Mouse (Mus musculus): ENCODE measurements around the gene Erbb2. TPM values are rescaled to one million over a fixed set of nuclear protein-coding genes. Genes with fewer than 3 reads are reported as not detected.

Gene Erbb2
- polyA plus RNA-seq, 1 experiment: not detected

DNA sequence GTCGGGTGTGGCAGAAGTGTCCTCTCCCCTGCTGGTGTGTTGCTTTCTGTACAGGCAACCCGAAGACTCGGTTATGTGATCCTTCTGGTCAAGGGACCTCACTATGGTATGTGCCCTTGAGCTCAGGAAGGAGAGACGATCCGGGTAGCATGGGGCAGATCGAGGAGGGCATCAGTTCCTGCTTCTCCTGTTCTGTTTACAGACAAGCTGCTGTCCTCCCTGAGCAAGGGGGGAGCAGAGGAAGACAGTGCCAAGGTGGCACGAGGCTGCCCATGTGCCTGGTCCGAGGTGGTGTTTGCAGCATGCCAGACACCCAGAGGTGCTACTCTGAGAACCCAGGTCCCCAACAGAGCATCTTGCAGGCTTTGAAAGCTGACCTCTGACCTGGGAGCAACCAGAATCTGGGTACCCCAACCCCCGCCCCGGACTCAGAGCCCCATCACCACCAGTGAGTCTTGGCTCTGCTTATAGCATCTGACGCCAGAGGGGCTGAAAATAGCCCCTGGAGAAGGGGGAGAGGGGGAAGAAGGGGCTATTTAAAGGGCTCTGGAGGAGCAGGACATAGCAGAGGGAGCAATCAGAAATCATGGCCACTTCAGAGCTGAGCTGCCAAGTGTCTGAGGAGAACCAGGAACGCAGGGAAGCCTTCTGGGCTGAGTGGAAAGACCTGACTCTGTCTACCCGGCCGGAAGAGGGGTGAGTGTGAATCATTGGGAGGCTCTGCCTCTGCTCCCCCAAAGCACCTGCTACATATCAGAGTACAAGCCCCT is 28.8 kb upstream of the Erbb2 start, which contains the start of gene Tcap:
TSS of gene Tcap (plus strand) at position 551 of the 770 bp plus-strand sequence.
- no peak for TF ChIP-seq GATA1 (IDR thresholded peaks at IDR 0.05; ENCODE audit: low read length)

DNA sequence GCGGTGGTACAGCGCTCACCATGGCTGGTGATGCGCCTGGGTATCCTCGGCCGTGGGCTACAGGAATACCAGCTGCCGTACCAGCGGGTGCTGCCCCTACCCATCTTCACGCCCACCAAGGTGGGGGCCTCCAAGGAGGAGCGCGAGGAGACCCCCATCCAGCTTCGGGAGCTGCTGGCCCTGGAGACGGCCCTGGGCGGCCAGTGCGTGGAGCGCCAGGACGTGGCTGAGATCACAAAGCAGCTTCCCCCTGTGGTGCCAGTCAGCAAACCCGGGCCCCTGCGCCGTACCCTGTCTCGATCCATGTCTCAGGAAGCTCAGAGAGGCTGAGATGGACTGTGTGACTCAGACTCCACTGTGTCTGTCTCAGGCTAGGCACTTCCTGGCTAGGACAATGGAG is 28.1 kb upstream of the Erbb2 start:
- no peak for TF ChIP-seq GATA1 (IDR thresholded peaks at IDR 0.05; ENCODE audit: low read length)

DNA sequence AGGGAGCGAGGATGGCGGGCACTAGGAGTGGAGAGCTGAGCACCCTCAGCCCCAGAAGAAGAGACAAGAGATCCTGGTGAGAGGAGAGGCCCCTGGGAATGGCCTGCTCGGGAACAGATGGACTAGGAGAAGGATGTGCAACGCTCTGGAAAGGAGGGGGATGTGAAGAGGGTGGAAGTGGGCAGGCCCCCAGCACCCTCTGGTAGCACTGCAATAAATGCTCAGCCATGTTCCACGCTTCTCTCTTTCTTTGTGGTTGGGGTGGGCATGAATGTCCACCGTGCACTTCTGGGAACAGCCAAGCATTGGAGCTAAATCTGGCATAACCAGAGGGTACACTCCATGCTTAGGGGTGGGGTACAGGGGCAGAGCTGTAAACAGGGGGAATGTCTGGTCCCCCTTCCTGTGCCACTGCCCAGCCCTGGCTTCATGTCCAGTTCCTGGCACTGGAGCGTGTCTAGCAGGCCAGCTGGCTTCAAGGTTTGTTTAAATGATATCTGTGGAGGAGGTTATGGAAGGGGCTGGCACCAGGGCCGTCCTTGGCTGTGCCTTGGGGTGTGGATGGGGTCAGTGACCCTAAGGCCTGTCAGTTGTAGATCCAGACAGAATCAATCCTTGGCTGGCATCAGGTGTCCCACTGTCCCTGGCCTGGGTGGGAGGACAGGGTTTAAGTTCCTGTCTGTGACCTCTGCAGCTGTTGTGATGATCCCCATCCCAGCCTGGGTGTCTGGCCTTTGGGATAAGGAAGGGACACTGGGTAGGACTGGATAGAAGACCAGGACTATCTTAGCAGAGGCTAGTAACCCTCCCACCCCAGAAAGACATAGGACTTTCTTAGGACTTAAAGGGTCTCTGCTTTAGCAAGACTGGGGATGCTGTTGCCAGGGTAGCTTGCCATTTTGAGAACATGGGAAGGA is 27.3 kb upstream of the Erbb2 start:
- TF ChIP-seq GATA1 (IDR thresholded peaks at IDR 0.05; ENCODE audit: low read length): no peak

DNA sequence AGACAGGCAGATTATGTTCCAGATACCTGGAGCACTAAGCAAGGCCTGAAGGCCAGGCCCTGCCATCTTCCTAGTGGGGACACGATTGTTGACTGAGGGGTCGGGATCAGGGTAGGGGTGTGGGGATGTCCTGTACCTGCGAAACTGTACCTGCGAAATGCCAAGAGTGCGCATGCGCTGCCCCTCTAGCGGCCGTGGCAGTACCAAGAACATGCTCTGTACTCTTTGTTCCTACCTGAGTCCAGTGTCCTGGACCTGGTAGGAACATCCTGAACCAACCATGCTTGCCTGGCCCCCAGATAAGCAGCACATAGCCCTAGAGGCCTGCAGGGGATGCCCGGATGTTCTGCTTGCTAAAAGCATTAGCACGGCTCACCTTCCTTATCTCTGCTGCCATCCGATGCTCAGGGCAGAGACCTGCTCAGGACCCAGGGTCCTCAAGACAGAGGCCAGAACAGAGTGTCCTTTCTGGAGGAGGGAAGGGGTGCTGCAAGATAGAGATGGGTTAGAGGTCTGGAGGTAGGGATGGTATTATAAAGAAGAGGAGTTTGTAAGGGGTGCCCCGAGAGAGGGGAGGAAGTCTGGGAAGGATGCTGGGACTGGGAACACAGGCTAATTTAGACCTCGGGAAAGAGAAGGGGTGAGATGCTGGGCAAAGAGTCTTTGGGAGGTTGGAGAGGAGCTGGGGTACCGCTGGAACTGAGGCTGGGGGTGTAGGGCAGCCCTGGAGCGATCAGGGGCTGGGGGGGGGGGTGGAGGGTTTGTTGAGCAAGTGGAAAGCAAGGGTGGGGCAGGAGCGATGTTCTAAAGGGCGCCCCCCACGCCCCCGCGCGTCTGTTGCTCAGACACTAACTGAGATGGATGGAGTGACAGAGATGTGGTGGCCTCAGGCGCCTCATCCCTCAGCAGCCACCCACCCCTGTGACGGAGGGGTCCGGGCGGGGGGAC is 26.4 kb upstream of the Erbb2 start, which contains the start of gene Pnmt:
TSS of gene Pnmt (plus strand) at position 813 of the 948 bp plus-strand sequence.
- no peak for TF ChIP-seq GATA1 (IDR thresholded peaks at IDR 0.05; ENCODE audit: low read length)

DNA sequence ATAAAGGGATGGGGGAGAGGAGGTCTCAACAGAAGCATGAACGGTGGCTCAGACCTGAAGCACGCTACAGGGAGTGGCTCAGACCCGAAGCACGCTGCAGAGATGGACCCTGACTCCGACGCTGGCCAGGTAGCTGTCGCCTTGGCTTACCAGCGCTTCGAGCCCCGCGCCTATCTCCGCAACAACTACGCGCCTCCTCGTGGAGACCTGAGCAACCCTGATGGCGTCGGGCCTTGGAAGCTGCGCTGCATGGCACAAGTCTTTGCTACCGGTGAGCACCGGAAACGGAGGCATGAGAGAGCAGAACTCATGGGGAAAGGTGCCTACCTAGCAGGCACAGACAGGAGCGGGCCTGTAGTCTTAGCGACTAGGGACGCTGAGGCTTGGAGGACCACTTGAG is 25.7 kb upstream of the Erbb2 start:
- TF ChIP-seq GATA1 (IDR thresholded peaks at IDR 0.05; ENCODE audit: low read length): no peak

DNA sequence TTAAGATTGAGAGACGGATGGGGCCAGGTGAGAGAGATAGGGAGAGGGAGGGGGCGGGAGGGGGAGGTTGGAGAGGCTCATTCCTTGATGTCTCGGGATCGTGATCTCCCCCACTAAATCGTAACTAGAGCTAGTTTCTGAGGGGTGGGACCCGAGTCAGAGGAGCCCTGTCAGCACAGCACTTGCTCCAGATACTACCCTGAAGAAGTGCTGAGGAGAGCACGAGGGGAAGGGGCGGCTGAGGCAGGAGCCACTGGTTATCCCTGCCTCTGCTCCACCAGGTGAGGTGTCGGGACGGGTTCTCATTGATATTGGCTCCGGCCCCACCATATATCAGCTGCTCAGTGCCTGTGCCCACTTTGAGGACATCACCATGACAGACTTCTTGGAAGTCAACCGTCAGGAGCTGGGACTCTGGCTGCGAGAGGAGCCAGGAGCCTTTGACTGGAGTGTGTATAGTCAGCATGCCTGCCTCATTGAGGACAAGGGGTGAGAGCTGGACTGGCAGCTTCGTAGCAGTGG is 25.2 kb upstream of the Erbb2 start:
- no peak for TF ChIP-seq GATA1 (IDR thresholded peaks at IDR 0.05; ENCODE audit: low read length)

DNA sequence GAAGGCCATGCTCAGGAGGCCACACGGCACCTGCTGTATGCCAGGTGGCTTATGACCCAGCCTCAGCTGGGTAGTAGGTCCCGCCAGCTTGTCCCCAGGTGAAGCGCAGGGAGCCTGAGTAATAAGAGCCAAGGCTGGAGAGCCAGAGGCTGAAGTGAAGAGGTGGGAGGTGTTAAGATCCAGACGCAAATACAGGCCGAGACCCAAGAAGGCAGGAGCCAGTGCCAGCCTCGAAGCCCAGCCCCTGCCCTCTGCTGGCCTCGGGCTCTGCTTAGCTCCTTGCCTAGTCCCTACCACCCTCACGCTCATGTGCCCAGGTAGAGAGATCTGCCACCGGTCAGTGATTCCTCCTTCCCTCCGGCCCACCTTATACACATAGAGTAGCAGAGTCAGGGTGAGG is 24.0 kb upstream of the Erbb2 start:
- TF ChIP-seq GATA1 (IDR thresholded peaks at IDR 0.05; ENCODE audit: low read length): no peak

DNA sequence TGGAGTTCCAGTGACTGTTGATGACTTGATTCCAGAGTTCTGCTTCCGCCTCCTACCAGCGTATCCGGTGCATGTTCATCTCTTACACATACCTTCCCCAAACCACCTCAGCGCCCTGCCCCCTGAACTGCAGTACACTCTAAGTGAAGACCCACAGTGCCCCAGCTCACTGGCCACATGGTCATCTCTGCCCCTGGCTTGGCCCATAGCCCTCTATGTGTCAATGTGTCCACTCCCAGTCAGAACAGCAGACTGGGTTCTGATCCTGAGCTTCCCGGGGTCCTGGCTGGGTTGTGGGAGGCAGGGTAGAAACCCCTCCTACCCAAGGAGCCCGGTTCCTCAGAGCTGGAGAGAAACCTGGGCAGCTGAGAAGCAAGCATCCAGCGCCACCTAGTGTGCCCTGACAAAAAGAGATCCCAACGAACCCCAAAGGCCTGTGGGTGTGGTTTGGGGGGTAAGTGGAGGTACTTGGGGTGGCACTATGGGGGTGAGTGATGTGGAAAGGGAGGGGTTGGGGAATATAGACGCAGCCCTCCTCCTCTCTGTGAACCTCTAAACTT is 23.0 kb upstream of the Erbb2 start:
- TF ChIP-seq GATA1 (IDR thresholded peaks at IDR 0.05; ENCODE audit: low read length): no peak

DNA sequence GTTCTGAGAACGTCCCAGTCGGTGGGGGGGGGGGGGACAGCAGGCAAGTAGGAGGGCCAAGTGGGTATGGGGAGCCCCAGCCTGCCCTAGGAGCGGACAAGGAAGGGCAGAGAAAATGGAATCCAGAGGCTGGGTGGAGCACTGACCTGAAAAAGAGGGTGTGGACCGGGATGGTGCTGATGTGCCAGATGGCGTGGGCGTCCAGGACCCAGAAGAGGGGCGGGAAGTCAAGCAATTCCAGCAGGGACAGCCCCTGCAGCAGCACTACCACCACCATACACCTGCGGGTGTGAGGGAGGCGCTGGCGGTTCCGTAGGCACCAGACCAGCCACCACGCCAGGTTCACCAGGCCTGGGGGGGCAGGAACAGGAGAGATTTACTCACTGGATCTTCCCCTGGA is 22.1 kb upstream of the Erbb2 start:
- TF ChIP-seq GATA1 (IDR thresholded peaks at IDR 0.05; ENCODE audit: low read length): no peak

DNA sequence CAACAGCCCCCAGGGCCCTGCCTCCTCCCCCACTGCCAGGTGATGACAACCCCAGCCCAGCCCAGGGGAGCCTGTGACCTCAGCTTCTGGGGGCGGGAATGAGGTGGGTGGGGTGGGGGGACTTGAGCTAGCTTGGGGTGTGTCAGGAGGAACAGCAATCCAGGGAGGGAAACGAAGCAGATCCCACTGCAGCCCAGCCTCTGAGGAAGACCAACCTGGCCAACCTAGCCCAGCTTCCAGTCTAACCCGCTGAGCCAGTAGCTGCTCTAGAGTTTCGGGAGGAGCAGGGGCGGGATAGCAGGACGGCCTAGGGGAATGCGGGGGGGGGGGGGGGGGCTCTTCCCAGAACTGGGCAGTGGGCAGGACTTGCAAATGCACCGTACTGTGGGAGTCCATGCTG is 20.2 kb upstream of the Erbb2 start:
- no peak for TF ChIP-seq GATA1 (IDR thresholded peaks at IDR 0.05; ENCODE audit: low read length)

DNA sequence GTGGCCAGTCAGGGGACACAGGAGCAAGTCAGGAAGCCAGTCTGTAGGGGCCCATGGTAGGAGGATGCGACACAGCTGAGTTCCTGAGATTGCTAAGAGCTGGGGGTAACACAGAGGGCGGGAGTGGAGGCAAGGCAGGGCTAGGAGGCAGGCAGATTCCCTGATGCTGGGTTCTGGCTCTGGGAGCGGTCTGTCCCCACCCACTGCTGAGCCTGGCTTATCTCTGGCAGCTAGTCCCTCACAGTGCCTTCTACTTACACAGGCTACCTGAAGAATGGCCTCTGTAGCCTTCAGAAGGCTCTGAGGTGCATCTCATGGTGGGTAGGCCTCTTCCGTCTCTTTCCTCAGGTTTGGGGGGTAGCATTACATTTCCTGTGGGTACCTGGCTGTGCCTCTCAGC is 19.6 kb upstream of the Erbb2 start:
- no peak for TF ChIP-seq GATA1 (IDR thresholded peaks at IDR 0.05; ENCODE audit: low read length)

DNA sequence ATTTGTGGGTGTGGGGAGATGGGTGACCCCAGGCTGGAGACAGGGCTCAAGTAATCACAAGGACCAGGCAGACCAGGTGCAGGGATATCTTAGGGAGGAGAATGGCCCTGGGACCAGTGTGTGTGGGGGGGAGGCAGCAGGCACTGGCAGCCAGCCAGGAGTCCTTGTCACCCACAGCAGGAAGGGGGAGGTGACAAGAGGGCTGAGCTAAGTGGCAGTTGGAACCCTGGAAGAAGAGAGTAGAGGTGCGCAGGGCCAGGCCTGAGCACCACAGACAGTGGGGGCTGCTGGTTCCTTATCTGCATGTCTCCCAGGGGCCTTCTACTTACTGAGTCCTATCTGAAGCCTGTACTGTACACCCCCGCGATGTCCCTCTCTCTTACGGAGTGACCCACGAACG is 19.0 kb upstream of the Erbb2 start:
- no peak for TF ChIP-seq GATA1 (IDR thresholded peaks at IDR 0.05; ENCODE audit: low read length)

DNA sequence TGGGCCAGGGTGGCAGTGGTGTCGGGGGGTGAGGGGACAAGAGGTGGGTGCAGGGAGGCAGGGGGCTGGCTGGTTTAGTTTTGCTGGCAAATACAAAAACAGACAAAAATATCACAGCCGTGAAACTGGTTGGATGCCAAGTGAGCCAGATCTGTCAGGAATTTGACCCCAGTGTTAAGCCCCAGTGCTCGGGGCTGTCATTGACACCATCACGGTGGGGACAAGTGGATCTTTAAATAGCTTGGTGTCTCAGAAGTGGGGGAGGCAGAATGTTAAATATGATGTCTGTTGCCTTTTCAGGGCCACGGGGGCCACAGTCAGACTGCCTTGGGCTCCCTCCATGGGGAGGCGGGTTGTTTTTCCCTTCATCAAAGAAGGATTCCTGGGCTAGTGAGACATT is 18.0 kb upstream of the Erbb2 start:
- TF ChIP-seq GATA1 (IDR thresholded peaks at IDR 0.05; ENCODE audit: low read length): no peak

DNA sequence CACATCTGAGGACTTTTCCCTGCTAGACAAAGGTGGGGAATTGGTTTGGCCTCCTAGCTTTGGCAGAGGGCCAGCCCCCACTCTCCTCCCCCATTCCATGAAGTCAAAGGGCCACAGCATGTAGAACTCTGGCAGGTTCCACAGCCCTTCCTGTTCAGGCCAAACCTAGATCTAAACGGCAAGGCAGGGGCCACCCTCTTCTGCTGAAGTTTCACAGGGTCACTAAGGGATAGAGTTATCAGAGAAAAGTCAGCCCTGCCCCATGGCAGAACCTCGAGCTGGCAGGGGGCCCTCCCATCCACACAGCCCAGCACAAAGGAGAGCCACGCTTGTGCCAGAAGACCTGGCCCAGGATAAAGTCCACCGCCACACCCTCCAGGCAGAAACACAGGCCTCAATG is 17.2 kb upstream of the Erbb2 start:
- no peak for TF ChIP-seq GATA1 (IDR thresholded peaks at IDR 0.05; ENCODE audit: low read length)

DNA sequence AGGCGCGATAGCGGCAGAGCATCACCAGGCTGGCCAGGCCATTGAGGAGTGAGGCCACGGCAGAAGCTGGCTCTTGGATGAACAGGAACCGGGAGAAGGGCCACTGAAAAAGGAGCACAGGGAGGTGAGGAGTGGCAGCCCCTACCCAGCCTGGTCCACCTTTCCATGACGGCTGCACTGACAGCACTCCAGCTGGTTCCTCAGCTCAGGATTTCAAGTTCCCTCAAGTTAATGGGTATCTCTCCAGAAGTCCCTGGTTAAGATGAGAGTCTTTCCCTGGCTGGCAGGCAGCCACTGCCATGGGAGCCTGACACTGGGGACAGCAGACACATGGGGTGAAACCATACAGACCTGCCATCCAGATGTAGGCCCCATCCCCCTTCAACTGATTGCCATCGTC is 14.3 kb upstream of the Erbb2 start:
- no peak for TF ChIP-seq GATA1 (IDR thresholded peaks at IDR 0.05; ENCODE audit: low read length)
